Mouse (Mus musculus): ENCODE results near the gene Mipol1. TPM values are rescaled to one million over a fixed set of nuclear protein-coding genes. Genes with fewer than 3 reads are reported as not detected.
"Not testable (repeated sequence)": the region's sequence is repeated elsewhere in the genome, so short reads cannot be mapped to it uniquely, and the experiment has no call there.

Gene Mipol1
- polyA plus RNA-seq, 1 experiment from 2014 or later, result 7.3 TPM

DNA sequence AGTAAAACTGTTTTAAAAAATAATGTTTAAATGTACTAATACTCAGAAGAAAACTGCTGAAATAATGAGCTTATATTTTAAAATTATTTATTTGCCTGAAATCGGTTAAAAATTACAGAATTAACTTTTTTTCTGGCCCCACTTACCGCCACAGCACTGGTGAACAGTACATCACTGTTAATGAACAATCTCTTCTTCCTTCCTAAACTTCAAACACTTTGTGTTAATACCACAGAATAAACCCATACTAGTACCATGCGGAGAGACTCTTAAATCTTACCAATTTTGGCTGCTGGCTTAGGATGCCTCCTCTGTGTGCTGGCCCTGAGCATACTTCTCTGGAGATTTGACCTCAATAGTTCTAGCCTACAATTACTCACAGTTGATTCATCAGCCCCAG is 28.3 kb upstream of the Mipol1 start:
- Histone ChIP-seq H3K36me3 (no peaks in the 10 kb centered on the region), H3K27me3 (0 out of 2 replicates have a peak, but pooled peaks cover 3% of the 10 kb centered on the region), H3K27ac (replicated peaks) (no peak overlapping the region), H3K4me1 (peaks cover 3% of the 10 kb centered on the region), H3K9ac (replicated peaks) (no peak overlapping the region), H3K9me3 (no peaks in the 10 kb centered on the region), H3K4me3 (no peak overlapping the region), H3K4me2 (replicated peaks) (no peak overlapping the region)
- ATAC-seq (replicated peaks), result no peak
- WGBS, result 92% methylated on average over 3 of the region's 3 CpGs

DNA sequence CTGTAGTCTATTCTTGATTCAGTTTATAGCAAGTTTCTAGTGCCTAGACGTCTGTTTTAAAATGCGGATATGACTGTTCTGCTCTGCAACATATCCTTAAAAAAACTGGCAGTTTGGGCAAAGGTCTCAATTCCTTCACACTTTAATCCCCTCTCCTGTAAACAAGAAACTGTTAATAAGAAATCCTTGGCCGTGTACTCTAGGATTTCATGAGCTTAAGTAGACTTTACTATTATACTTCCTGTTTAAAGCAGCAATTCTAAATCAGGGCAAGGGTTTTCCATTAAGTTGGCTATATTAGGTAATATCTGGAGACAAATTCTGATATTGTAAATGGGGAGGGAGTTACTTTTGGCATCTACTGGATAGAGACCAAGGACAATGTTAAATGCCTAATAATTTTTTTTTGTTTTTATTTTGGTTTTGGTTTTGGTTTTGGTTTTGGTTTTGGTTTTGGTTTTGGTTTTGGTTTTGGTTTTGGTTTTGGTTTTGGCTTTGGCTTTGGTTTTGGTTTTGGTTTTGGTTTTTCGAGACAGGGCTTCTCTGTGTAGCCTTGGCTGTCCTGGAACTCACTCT is 25.9 kb upstream of the Mipol1 start:
- ATAC-seq (replicated peaks), result no peak
- H3K4me3 ChIP-seq, result no peak overlapping the region
- H3K27me3 ChIP-seq, result no peaks in the 10 kb centered on the region
- WGBS, result 89% methylated on average over 4 of the region's 4 CpGs
- no peak overlapping the region for H3K9ac ChIP-seq (replicated peaks)
- no peak overlapping the region for H3K27ac ChIP-seq (replicated peaks)
- H3K4me1 ChIP-seq, result no peaks in the 10 kb centered on the region
- no peak overlapping the region for H3K4me2 ChIP-seq (replicated peaks)
- H3K9me3 ChIP-seq, result no peaks in the 10 kb centered on the region
- no peaks in the 10 kb centered on the region for H3K36me3 ChIP-seq

DNA sequence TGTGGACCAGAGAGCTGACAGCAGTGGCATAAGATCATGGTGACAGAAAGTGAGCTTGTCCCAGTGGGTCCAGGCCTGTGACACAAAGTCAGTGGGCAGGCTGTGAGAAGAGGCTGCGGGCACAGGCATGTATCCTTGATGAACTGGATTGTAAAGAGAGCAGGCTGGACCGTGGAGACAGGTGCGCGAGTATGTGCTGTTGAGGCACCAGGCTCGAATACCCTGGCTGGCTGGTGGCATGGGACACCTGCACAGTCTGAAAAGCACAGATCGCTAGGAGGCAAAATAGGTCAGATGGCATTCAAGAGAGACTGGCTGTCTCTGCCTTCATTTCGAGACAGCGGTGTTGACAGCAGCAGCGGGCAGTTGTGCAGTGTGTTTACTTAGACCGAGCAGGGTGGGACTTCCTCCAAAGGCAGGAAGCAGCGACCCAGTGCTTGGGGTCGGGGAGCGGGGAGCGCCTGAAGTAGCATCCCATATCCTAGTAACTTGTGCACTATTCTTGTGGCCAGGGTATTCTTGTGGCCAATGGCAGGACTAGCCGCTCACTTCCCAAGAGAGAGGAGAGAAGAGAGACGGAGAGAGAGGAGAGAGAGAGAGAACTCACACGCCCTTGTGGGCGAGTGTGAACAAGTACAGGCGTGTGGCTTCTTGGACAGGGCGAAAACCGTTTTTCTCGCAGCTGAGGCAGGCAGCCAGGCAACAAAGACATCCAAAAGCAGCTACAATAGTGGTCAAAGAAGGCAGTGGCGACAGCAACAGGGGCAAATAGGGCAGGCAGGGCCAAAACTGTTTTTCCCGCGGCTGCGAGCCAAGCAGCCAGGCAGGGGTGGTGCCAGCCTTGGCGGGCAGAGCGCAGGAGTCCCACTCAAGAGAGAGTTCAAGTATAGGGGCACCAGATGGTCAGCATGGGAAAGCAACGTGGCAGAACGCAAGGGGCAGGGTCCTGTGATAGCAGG is 18.6 kb upstream of the Mipol1 start:
- peak; percentile 80 for ATAC-seq (replicated peaks)
- Histone ChIP-seq H3K9me3 (no peaks in the 10 kb centered on the region), H3K36me3 (no peaks in the 10 kb centered on the region), H3K27me3 (no peaks in the 10 kb centered on the region), H3K4me2 (replicated peaks) (peak overlapping the region; percentile 51), H3K9ac (replicated peaks) (peak overlapping the region; percentile 38), H3K4me3 (peak overlapping the region; percentile 38), H3K27ac (replicated peaks) (no peak overlapping the region), H3K4me1 (peaks cover 8% of the 10 kb centered on the region)
- WGBS, result 8% methylated on average over 30 of the region's 30 CpGs

DNA sequence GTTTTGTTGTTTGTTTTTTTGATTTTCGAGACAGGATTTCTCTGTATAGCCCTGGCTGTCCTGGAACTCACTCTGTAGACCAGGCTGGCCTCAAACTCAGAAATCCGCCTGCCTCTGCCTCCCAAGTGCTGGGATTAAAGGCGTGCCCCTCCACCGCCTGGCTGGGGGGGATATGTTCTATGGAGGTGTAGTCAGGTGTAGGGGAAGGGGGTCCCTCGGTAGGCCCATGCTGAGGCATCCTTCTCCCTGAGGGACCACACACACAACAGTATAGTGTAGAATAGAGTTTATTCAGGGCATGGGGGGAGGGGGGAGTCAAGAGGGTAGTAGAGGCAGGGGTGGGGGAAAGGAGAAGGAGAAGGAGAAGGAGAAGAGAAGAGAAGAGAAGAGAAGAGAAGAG is 17.8 kb upstream of the Mipol1 start:
- not testable (repeated sequence) for H3K27me3 ChIP-seq; H3K9ac ChIP-seq (replicated peaks); H3K4me3 ChIP-seq; H3K9me3 ChIP-seq; H3K27ac ChIP-seq (replicated peaks); H3K4me2 ChIP-seq (replicated peaks); H3K36me3 ChIP-seq; H3K4me1 ChIP-seq
- WGBS, result 82% methylated on average over 5 of the region's 5 CpGs
- peak; percentile 66 for ATAC-seq (replicated peaks)

DNA sequence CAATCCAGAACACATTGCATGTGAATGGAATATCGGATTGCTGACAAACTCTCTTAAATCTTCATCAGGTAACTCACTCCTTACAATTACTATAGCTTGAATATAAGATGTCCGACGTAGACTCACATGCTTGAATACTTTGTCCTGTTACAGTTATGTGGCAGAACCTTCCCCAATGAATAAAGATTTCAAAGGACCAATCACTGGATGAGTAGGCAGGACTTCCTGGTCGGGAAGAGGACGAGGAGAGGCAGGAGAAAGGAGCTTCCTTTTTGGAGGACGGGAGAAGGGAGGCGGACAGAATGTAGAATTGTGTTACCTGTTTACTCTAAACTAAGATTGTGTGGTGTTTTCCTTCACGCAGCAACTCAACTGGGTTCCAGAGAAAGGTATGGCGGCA is 3.8 kb upstream of the Mipol1 start:
- Histone ChIP-seq H3K4me3 (no peak overlapping the region), H3K9me3 (no peaks in the 10 kb centered on the region), H3K27ac (replicated peaks) (no peak overlapping the region), H3K4me2 (replicated peaks) (no peak overlapping the region), H3K36me3 (no peaks in the 10 kb centered on the region), H3K9ac (replicated peaks) (no peak overlapping the region), H3K4me1 (peaks cover 7% of the 10 kb centered on the region), H3K27me3 (no peaks in the 10 kb centered on the region)
- WGBS, result 92% methylated on average over 9 of the region's 9 CpGs
- ATAC-seq (replicated peaks), result no peak

DNA sequence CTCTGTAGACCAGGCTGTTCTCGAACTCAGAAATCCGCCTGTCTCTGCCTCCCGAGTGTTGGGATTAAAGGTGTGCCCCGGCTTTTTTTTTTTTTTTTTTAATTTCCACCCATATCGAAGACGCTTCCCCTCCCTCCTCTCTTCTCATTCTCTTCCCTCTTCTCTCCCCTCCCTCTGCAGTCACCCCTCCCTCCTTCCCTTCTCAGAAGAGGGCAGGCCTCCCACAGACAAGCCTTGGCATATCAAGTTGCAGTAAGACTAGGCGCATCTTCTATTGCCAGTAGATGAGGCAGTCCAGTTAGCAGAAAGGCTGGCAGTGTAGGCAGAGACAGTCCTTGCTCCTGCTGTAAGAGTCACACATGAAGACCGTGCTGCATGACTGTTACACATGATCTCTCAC is 2.5 kb upstream of the Mipol1 start:
- no peak overlapping the region for H3K4me3 ChIP-seq
- no peak overlapping the region for H3K9ac ChIP-seq (replicated peaks)
- no peaks in the 10 kb centered on the region for H3K9me3 ChIP-seq
- ATAC-seq (replicated peaks), result no peak
- no peak overlapping the region for H3K27ac ChIP-seq (replicated peaks)
- no peaks in the 10 kb centered on the region for H3K36me3 ChIP-seq
- 93% methylated on average over 4 of the region's 8 CpGs for WGBS
- H3K27me3 ChIP-seq, result no peaks in the 10 kb centered on the region
- H3K4me2 ChIP-seq (replicated peaks), result no peak overlapping the region
- H3K4me1 ChIP-seq, result peaks cover 9% of the 10 kb centered on the region

DNA sequence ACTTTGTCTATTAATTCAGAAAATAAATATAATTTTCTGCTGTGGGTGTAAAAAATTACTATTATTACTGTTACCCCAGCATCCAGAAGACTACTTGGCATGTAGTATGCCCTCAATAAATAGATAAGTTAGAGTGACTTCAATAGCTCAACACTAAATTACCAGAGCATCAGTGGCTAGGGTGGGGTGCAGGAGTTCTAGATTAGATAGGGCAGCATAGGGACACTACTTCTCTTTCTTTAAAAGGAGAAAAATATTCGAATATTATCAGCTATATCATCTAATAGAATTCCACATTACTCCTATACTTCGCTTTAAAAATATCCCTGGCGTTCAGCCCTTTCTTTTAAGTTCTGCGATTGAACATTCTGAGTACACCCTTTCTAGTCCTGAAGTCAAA is 524 bp upstream of the Mipol1 start:
- WGBS, result 33% methylated on average over 4 of the region's 4 CpGs
- Histone ChIP-seq H3K4me2 (replicated peaks) (peak overlapping the region; percentile 60), H3K27ac (replicated peaks) (peak overlapping the region; percentile 82), H3K9ac (replicated peaks) (peak overlapping the region; percentile 77), H3K36me3 (no peaks in the 10 kb centered on the region), H3K27me3 (no peaks in the 10 kb centered on the region), H3K4me3 (peak overlapping the region; percentile 88), H3K9me3 (no peaks in the 10 kb centered on the region), H3K4me1 (peaks cover 9% of the 10 kb centered on the region)
- ATAC-seq (replicated peaks), result peak; percentile 1; the same call in 1 of the 2 replicates

DNA sequence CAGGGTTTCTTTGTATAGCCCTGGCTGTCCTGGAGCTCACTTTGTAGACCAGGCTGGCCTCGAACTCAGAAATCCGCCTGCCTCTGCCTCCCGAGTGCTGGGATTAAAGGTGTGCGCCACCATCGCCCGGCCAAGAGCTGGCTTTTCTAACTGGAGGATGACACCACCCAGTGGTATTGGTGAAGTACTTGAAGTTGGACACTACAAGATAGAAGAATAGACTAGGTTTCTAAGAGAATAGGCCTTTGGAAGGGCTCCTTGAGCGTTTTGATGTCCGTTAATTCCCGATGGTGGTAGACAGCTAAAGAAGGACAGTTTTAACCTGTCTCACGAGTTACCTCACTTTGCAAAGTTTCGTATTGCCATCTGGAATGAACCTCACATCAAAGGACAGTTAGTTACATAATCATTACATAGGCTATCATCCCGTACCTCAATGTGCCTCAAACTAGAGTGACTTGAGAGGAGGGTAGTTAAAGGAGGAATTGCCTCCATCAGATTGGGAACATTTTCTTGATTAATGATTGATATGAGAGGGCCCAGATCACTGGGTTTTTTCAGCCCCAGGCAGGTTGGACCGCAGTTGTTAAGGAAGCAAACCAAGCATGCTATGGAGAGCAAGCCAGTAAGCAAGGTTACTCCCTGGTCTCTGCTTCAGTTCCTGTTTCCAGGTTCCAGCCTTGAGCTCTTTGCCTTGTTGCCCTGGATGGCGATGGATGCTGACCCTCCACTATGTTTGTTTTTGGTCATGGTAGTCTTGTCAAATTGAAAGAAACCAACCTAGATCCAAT is 1.1 kb downstream of the Mipol1 start:
- Histone ChIP-seq H3K9ac (replicated peaks) (peak overlapping the region; percentile 77), H3K27me3 (no peaks in the 10 kb centered on the region), H3K4me1 (peaks cover 9% of the 10 kb centered on the region), H3K4me3 (peak overlapping the region; percentile 88), H3K36me3 (no peaks in the 10 kb centered on the region), H3K9me3 (no peaks in the 10 kb centered on the region), H3K27ac (replicated peaks) (no peak overlapping the region), H3K4me2 (replicated peaks) (peak overlapping the region; percentile 60)
- WGBS, result 73% methylated on average over 14 of the region's 14 CpGs
- ATAC-seq (replicated peaks), result 0 out of 2 replicates have a peak, but pooled peaks have one; percentile 1

DNA sequence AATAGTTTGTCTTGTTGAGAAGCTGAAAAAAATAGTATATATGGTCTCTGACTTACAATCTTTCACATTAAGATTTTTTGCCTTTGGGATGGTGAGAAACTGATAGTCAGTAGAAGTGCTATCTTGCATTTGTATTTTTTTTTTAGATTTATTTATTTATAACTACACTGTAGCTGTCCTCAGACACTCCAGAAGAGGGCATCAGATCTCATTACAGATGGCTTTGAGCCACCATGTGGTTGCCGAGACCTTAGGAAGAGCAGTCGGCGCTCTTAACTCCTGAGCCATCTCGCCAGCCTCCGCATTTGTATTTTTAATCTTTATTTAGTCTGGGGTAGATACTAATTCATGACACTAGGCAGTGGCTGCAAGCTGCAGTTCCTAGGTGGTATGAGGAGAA is 3.2 kb downstream of the Mipol1 start:
- Histone ChIP-seq H3K27me3 (no peaks in the 10 kb centered on the region), H3K4me2 (replicated peaks) (no peak overlapping the region), H3K4me1 (peaks cover 9% of the 10 kb centered on the region), H3K4me3 (no peak overlapping the region), H3K27ac (replicated peaks) (no peak overlapping the region), H3K36me3 (peaks cover 3% of the 10 kb centered on the region), H3K9me3 (no peaks in the 10 kb centered on the region), H3K9ac (replicated peaks) (no peak overlapping the region)
- 91% methylated on average over 5 of the region's 5 CpGs for WGBS
- no peak for ATAC-seq (replicated peaks)

DNA sequence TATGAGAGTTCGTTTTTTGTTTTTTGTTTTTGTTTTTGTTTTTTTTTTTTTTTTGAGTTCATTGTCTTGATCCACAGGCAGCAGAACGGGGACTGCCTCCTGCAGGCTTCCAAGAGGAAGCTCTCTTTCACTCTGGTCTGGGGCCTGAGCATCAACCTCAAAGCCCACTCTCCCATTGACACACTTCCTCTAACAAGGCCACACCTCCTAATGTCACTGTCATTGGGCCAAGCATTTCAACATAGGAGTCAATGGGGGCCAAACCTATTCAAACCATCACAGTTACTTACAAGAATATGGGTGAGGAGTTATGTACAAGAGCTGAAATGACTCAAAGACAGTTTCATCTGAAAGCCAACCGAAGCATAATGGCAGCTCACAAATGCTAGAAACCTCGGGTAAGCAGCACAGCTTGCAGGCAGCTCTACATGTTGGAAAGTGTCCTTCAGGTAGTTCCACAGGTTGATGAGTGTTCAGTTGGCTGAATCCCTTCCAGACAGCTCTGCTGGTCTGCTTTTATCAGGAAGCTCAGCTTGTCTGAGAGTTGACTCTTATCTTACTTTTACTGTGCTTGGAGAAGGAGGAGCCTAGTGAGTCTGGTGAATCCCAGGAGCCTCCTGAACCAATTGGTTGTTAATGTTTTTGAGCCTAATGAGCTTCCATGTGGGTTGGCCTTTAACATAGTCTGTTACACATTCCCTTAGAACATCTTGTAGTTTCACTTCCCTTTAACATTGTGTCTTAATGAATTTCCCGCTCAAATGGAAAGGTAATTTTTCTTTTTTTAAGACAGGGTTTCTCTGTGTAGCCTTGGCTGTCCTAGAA is 13.7 kb downstream of the Mipol1 start:
- H3K27ac ChIP-seq (replicated peaks), result no peak overlapping the region
- 89% methylated on average over 5 of the region's 5 CpGs for WGBS
- H3K9ac ChIP-seq (replicated peaks), result no peak overlapping the region
- H3K4me2 ChIP-seq (replicated peaks), result no peak overlapping the region
- no peak for ATAC-seq (replicated peaks)
- no peaks in the 10 kb centered on the region for H3K4me1 ChIP-seq
- H3K9me3 ChIP-seq, result no peaks in the 10 kb centered on the region
- no peak overlapping the region for H3K4me3 ChIP-seq
- H3K27me3 ChIP-seq, result no peaks in the 10 kb centered on the region
- peaks cover 16% of the 10 kb centered on the region for H3K36me3 ChIP-seq

DNA sequence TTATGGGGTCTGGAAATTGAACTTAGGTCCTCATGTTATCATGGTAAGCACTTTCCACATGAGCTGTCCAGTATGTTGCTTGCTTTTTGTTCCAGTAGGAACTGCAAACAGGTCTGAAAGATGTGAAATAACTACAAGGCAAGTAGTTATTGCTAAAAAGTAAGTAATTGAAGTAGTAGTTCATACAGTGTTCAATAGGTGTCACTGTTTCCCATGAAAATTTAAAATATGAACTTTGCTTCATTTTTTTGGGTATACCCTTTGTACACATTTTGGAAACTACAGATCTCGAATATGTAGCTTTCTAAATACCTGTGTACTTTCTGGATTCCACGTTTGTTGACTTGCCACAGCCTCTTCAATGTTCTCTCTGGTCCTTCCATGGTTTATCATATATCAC is 28.3 kb downstream of the Mipol1 start:
- H3K9me3 ChIP-seq, result no peaks in the 10 kb centered on the region
- H3K4me1 ChIP-seq, result no peaks in the 10 kb centered on the region
- no peak overlapping the region for H3K4me3 ChIP-seq
- ATAC-seq (replicated peaks), result no peak
- H3K4me2 ChIP-seq (replicated peaks), result no peak overlapping the region
- WGBS, result 59% methylated on average over 2 of the region's 2 CpGs
- H3K9ac ChIP-seq (replicated peaks), result no peak overlapping the region
- H3K36me3 ChIP-seq, result no peaks in the 10 kb centered on the region
- H3K27ac ChIP-seq (replicated peaks), result no peak overlapping the region
- no peaks in the 10 kb centered on the region for H3K27me3 ChIP-seq

Data from forebrain, embryonic 15.5 days (tissue).